12 mouse cellular contexts compared by ENCODE assay signal in genomic region chr6:89421503-89421902, GRCm38 (mm10). TPM values are rescaled to one million over a fixed set of nuclear protein-coding genes. Genes with fewer than 3 reads are reported as not detected.
A peak's percentile ranks its signal among the peaks of the same experiment; 100 is the strongest.
DNase-seq lines count a peak whose midpoint lies in the region; ATAC-seq lines count a peak whose summit lies in the region.
"Had no signal": no experiment of that assay in that cellular context is flagged by ENCODE, and none has a peak within 500 bp of the region (broad histone marks: within the 10 kb centered on the region; RNA-seq: fewer than 3 reads in every experiment).

No protein-coding gene starts in this region.

- no peak for ATAC-seq in liver, embryonic 11.5 days (replicated peaks; ENCODE audit: low FRiP score)
- no peak for ATAC-seq in midbrain, embryonic 11.5 days (ENCODE audit: low FRiP score)

- H3K36me3 ChIP-seq in liver, embryonic 11.5 days (ENCODE audit: control insufficient read depth, insufficient read depth, low read length) = no peaks in the 10 kb centered on the region
- no peaks in the 10 kb centered on the region for H3K36me3 ChIP-seq in midbrain, embryonic 11.5 days (ENCODE audit: control insufficient read depth, insufficient read depth, low read length)
- H3K36me3 ChIP-seq: hindbrain, embryonic 10.5 days; limb, embryonic 10.5 days; midbrain, embryonic 10.5 days had no signal

- H3K4me3 ChIP-seq in liver, embryonic 11.5 days (ENCODE audit: low read depth, low read length) = no peak overlapping the region
- H3K4me3 ChIP-seq in midbrain, embryonic 11.5 days (ENCODE audit: low read depth, low read length) = no peak overlapping the region
- H3K4me3 ChIP-seq: hindbrain, embryonic 10.5 days; limb, embryonic 10.5 days; midbrain, embryonic 10.5 days had no signal

- DNase-seq in liver = peak; percentile 8
- DNase-seq in liver, embryonic 11.5 days (ENCODE audit: low spot score) = no peak
- peak; percentile 41 for DNase-seq in T-cell, adult 2 months (ENCODE audit: low spot score)
- peak; percentile 67 to 68 for DNase-seq in monocyte, adult 2 months (ENCODE audit: low read depth in 1 of 2, low spot score in 2 of 2)
- peak; percentile 25 for DNase-seq in thymus, postnatal 14 days
- no peak for DNase-seq in urinary bladder, postnatal 25 days (ENCODE audit: low spot score)
- no peak for DNase-seq in midbrain, embryonic 11.5 days (ENCODE audit: low spot score, missing footprints)
- no peak for DNase-seq in cerebellum, adult 8-10 months
- DNase-seq: kidney, postnatal 10 days had no signal

- H3K9ac ChIP-seq in liver, embryonic 11.5 days (ENCODE audit: low read depth, low read length) = no peak overlapping the region
- H3K9ac ChIP-seq in midbrain, embryonic 11.5 days (ENCODE audit: low read length) = no peak overlapping the region

- WGBS in liver, embryonic 11.5 days = 54% methylated on average over 6 of the region's 6 CpGs
- 83% methylated on average over 6 of the region's 6 CpGs for WGBS in midbrain, embryonic 11.5 days

- no peak overlapping the region for H3K4me2 ChIP-seq in liver, embryonic 11.5 days
- no peak overlapping the region for H3K4me2 ChIP-seq in midbrain, embryonic 11.5 days

- no peaks in the 10 kb centered on the region for H3K4me1 ChIP-seq in liver, embryonic 11.5 days (replicated peaks; ENCODE audit: control insufficient read depth, insufficient read depth, low read length)
- no peaks in the 10 kb centered on the region for H3K4me1 ChIP-seq in midbrain, embryonic 11.5 days (ENCODE audit: control insufficient read depth, insufficient read depth, low read length)

- no peak overlapping the region for H3K27ac ChIP-seq in liver, embryonic 11.5 days (ENCODE audit: low read depth, low read length)
- H3K27ac ChIP-seq in midbrain, embryonic 11.5 days (ENCODE audit: low read depth, low read length) = no peak overlapping the region
- H3K27ac ChIP-seq: hindbrain, embryonic 10.5 days; limb, embryonic 10.5 days; midbrain, embryonic 10.5 days had no signal

- H3K27me3 ChIP-seq in liver, embryonic 11.5 days (replicated peaks; ENCODE audit: control insufficient read depth, insufficient read depth, low read length) = peaks cover 3% of the 10 kb centered on the region; the same call in 1 of the 2 replicates
- H3K27me3 ChIP-seq in midbrain, embryonic 11.5 days (ENCODE audit: control insufficient read depth, insufficient read depth, low read length) = no peaks in the 10 kb centered on the region

- no peaks in the 10 kb centered on the region for H3K9me3 ChIP-seq in liver, embryonic 11.5 days (ENCODE audit: control insufficient read depth, low read length)
- H3K9me3 ChIP-seq in midbrain, embryonic 11.5 days (ENCODE audit: control insufficient read depth, low read length) = no peaks in the 10 kb centered on the region
- H3K9me3 ChIP-seq: hindbrain, embryonic 10.5 days; limb, embryonic 10.5 days; midbrain, embryonic 10.5 days had no signal

RNA-seq across cellular contexts. Expression of gene Plxna1, which starts 59.1 kb away (rescaled TPM):
- 7.5 and 7.7 TPM in 2 replicates for polyA plus RNA-seq in liver, embryonic 11.5 days (2014; fragmentation: Nextera tagmentation; extraction: Ambion mirVana)
- 24.5 and 29.1 TPM in 2 replicates for polyA plus RNA-seq in midbrain, embryonic 11.5 days (2014; fragmentation: Nextera tagmentation; extraction: Ambion mirVana)

Comparison
In these comparisons a context has a peak if more than half of its experiments do, and no peak if none do; other contexts are left out.
1. DNase-seq: peak in liver (single experiment), T-cell, adult 2 months (single experiment), monocyte, adult 2 months (2 of 2) and thymus, postnatal 14 days (single experiment); none in liver, embryonic 11.5 days (single experiment), urinary bladder, postnatal 25 days (single experiment), midbrain, embryonic 11.5 days (single experiment) and cerebellum, adult 8-10 months (single experiment).